Mouse (Mus musculus) heart, adult 2 months (tissue): ENCODE results near the gene Pdzd2. TPM values are rescaled to one million over a fixed set of nuclear protein-coding genes. Genes with fewer than 3 reads are reported as not detected.

ENCODE experiments used
- DNase-seq, 2 experiments: peaks; one replicate each; pipeline ENCODE4 v3.0.0; 2021
- H3K27ac ChIP-seq: fragments of 200-600 bp; 2 replicates; pipeline ENCODE4 v1.8.1; 2022
- H3K27me3 ChIP-seq: fragments of 200-500 bp; 2 replicates; pipeline ENCODE4 v1.6.1; 2012; ENCODE audit warnings: mild to moderate bottlenecking, low read length, inconsistent platforms, mixed read lengths; ENCODE audit not compliant: control insufficient read depth, insufficient read depth
- H3K36me3 ChIP-seq: fragments of 200-500 bp; 2 replicates; pipeline ENCODE4 v1.6.1; 2012; ENCODE audit warnings: low read length, inconsistent platforms; ENCODE audit not compliant: control insufficient read depth, insufficient read depth
- H3K4me1 ChIP-seq: fragments of 200-500 bp; 2 replicates; pipeline ENCODE4 v1.6.1; 2011; ENCODE audit warnings: low read length; ENCODE audit not compliant: control insufficient read depth, insufficient read depth
- H3K4me3 ChIP-seq: fragments of 200-600 bp; 2 replicates; pipeline ENCODE4 v1.8.1; 2022
- H3K79me2 ChIP-seq: fragments of 200-500 bp; replicated peaks from 2 replicates; pipeline ENCODE4 v1.6.1; 2012; ENCODE audit warnings: mild to moderate bottlenecking, inconsistent platforms, low read length, moderate library complexity, mixed read lengths; ENCODE audit not compliant: control insufficient read depth, insufficient read depth
- H3K9ac ChIP-seq: fragments of 200-500 bp; 2 replicates; pipeline ENCODE4 v1.6.1; 2012; ENCODE audit warnings: low read depth, mild to moderate bottlenecking, control low read depth, inconsistent platforms, low read length, mixed read lengths
- CTCF ChIP-seq: fragments of 200-600 bp; IDR thresholded peaks from 2 replicates; pipeline ENCODE4 v1.8.1; 2022; ENCODE audit warnings: antibody characterized with exemption, mild to moderate bottlenecking, moderate library complexity
- EP300 ChIP-seq: fragments of 200-500 bp; IDR thresholded peaks from 2 replicates; pipeline ENCODE4 v1.6.1; 2011; ENCODE audit warnings: low read depth, low read length, control low read depth; ENCODE audit not compliant: insufficient read depth
- POLR2A ChIP-seq: fragments of 200-500 bp; IDR thresholded peaks from 2 replicates; pipeline ENCODE4 v1.6.1; 2011; ENCODE audit warnings: mild to moderate bottlenecking, low read depth, low read length, control low read depth; ENCODE audit not compliant: insufficient read depth
- WGBS: fragments of 180-500 bp; shearing (Covaris S2); methylation state at CpG from one replicate; pipeline ENCODE4 v1.1.7; 2018; 5-methylcytosine and 5-hydroxymethylcytosine counted together
- intact Hi-C: fragments of 180-260 bp; cut with DNase I; formaldehyde crosslinking; loops from one replicate; pipeline ENCODE4 v1.15.1; 2025
- polyA plus RNA-seq: library from polyadenylated mRNA; depleted of rRNA; stranded (reverse); fragments of >200 nt; gene quantifications from 2 replicates; pipeline ENCODE4 v1.2.3, GENCODE M21; 2012
- total RNA-seq, 2 experiments: library from RNA; stranded (reverse); gene quantifications; 2 replicates each; pipeline ENCODE4 v1.2.3; 2021

Gene Pdzd2
- total and polyA plus RNA-seq, 3 experiments = 15.0 to 83.9 (median 78.9) TPM

- TF ChIP-seq CTCF (no peak), POLR2A (no peak), EP300 (no peak)
- DNase-seq = no peak
- 67% methylated on average over 2 of the region's 2 CpGs for WGBS
- no peaks in the 10 kb centered on the region for H3K27me3 ChIP-seq
- no peak overlapping the region for H3K27ac ChIP-seq
- H3K9ac ChIP-seq = no peak overlapping the region
- H3K4me1 ChIP-seq = peaks cover 8% of the 10 kb centered on the region
- no peaks in the 10 kb centered on the region for H3K79me2 ChIP-seq
- intact Hi-C loops = no loop called here
- H3K36me3 ChIP-seq = peaks cover 9% of the 10 kb centered on the region; the same call in 1 of the 2 replicates
- no peak overlapping the region for H3K4me3 ChIP-seq
Observed at GRCm38 (mm10) chr15:12713216-12713615, 26.5 kb downstream of the Pdzd2 start.

- DNase-seq = peak; percentile 34 to 55
- TF ChIP-seq POLR2A (no peak), CTCF (no peak), EP300 (no peak)
- no peak overlapping the region for H3K27ac ChIP-seq
- H3K27me3 ChIP-seq = no peaks in the 10 kb centered on the region
- peaks cover 9% of the 10 kb centered on the region for H3K36me3 ChIP-seq
- no peaks in the 10 kb centered on the region for H3K79me2 ChIP-seq
- 77% methylated on average over 3 of the region's 3 CpGs for WGBS
- no peak overlapping the region for H3K9ac ChIP-seq
- intact Hi-C loops = no loop called here
- H3K4me3 ChIP-seq = no peak overlapping the region
- H3K4me1 ChIP-seq = peaks cover 5% of the 10 kb centered on the region
Observed at GRCm38 (mm10) chr15:12710036-12710435, 29.7 kb downstream of the Pdzd2 start.

- H3K36me3 ChIP-seq = peaks cover 2% of the 10 kb centered on the region
- H3K79me2 ChIP-seq = no peaks in the 10 kb centered on the region
- H3K9ac ChIP-seq = no peak overlapping the region
- DNase-seq = no peak
- no peaks in the 10 kb centered on the region; the same call in 1 of the 2 replicates for H3K4me1 ChIP-seq
- WGBS = 15% methylated on average over 1 of the region's 1 CpGs
- no peak overlapping the region for H3K4me3 ChIP-seq
- H3K27me3 ChIP-seq = no peaks in the 10 kb centered on the region
- H3K27ac ChIP-seq = no peak overlapping the region
- TF ChIP-seq POLR2A (no peak), EP300 (no peak)
- intact Hi-C loops = no loop called here
Observed at GRCm38 (mm10) chr15:12708297-12708696, 31.4 kb downstream of the Pdzd2 start.

- 54% methylated on average over 3 of the region's 3 CpGs for WGBS
- no peak for DNase-seq
- no peak for TF ChIP-seq EP300
- TF ChIP-seq POLR2A = no peak
- TF ChIP-seq CTCF = no peak
- Histone ChIP-seq H3K36me3 (peaks cover 2% of the 10 kb centered on the region), H3K27ac (no peak overlapping the region), H3K4me3 (no peak overlapping the region), H3K4me1 (no peaks in the 10 kb centered on the region; the same call in 1 of the 2 replicates), H3K27me3 (no peaks in the 10 kb centered on the region), H3K79me2 (no peaks in the 10 kb centered on the region), H3K9ac (no peak overlapping the region)
- intact Hi-C loops = no loop called here
Observed at GRCm38 (mm10) chr15:12706902-12707301, 32.8 kb downstream of the Pdzd2 start.

DNA sequence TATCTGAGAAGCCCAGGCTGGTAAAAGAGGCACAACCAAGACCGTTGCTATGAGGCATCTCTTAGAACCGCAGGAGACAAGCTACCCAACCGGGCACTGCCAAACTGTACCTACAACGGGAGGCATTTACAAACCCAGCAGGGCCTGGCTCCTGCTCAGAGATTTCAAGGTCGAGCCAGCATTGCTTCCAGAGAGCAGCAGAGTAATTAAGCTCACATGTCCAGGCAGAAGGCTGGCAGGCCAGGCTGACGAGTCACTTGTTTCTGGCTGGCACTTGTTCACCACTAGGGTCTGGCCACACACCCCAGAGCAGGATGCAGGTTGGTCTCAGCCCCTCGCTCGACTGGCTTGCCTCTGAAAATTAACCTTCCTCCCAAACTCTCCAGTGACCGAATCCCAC is 39.4 kb downstream of the Pdzd2 start:
- no peaks in the 10 kb centered on the region for H3K27me3 ChIP-seq
- intact Hi-C loops = loop anchor here (5.0 kb wide), 1 partner anchor 37 kb away; the partner anchor contains the start of gene Pdzd2
- H3K79me2 ChIP-seq = no peaks in the 10 kb centered on the region
- H3K4me3 ChIP-seq = no peak overlapping the region
- peak overlapping the region; percentile 43 for H3K27ac ChIP-seq
- H3K9ac ChIP-seq = no peak overlapping the region
- TF ChIP-seq EP300 = 0 out of 2 replicates have a peak, but pooled peaks have one; percentile 48
- TF ChIP-seq CTCF = peak; percentile 46
- no peak for TF ChIP-seq POLR2A
- no peaks in the 10 kb centered on the region for H3K4me1 ChIP-seq
- peak; percentile 38 to 64 for DNase-seq
- no peaks in the 10 kb centered on the region for H3K36me3 ChIP-seq
- WGBS = 40% methylated on average over 9 of the region's 9 CpGs

- H3K79me2 ChIP-seq = no peaks in the 10 kb centered on the region
- WGBS = 81% methylated on average over 7 of the region's 7 CpGs
- H3K27ac ChIP-seq = no peak overlapping the region
- TF ChIP-seq POLR2A = no peak
- TF ChIP-seq CTCF = no peak
- no peak for TF ChIP-seq EP300
- no peaks in the 10 kb centered on the region for H3K27me3 ChIP-seq
- no peaks in the 10 kb centered on the region for H3K4me1 ChIP-seq
- H3K4me3 ChIP-seq = no peak overlapping the region
- no peak overlapping the region for H3K9ac ChIP-seq
- no peak for DNase-seq
- no peaks in the 10 kb centered on the region for H3K36me3 ChIP-seq
- intact Hi-C loops = no loop called here
Observed at GRCm38 (mm10) chr15:12697741-12698140, 42.0 kb downstream of the Pdzd2 start.
